Mouse (Mus musculus) lung, embryonic 15.5 days (tissue): Measurements from ENCODE around the gene Klrb1c. TPM values are rescaled to one million over a fixed set of nuclear protein-coding genes. Genes with fewer than 3 reads are reported as not detected.
"Not testable (repeated sequence)": the region's sequence is repeated elsewhere in the genome, so short reads cannot be mapped to it uniquely, and the experiment has no call there.

Experiments
- ATAC-seq: fragments of 200-750 bp; cut with Nextera tagmentation; 2 replicates; pipeline ENCODE4 v1.8.0; 2017; ENCODE audit warnings: moderate number of reproducible peaks, borderline replicate concordance; ENCODE audit not compliant: low FRiP score, low TSS enrichment; ENCODE audit errors: extremely low read depth
- H3K27ac ChIP-seq: fragments of 300-500 bp; sonication (generic); 2 replicates; pipeline ENCODE4 v1.5.1; 2015; ENCODE audit warnings: moderate library complexity, mild to moderate bottlenecking, inconsistent platforms
- H3K27me3 ChIP-seq: fragments of 300-500 bp; sonication (generic); 2 replicates; pipeline ENCODE4 v1.6.1; 2015; ENCODE audit warnings: inconsistent platforms
- H3K36me3 ChIP-seq: fragments of 300-500 bp; sonication (generic); 2 replicates; pipeline ENCODE4 v1.6.1; 2015; ENCODE audit warnings: inconsistent platforms
- H3K4me1 ChIP-seq: fragments of 300-500 bp; sonication (generic); 2 replicates; pipeline ENCODE4 v1.6.1; 2015; ENCODE audit warnings: inconsistent platforms
- H3K4me2 ChIP-seq: fragments of 300-500 bp; sonication (generic); 2 replicates; pipeline ENCODE4 v1.6.1; 2015; ENCODE audit warnings: inconsistent platforms, mild to moderate bottlenecking, moderate library complexity
- H3K4me3 ChIP-seq: fragments of 300-500 bp; sonication (generic); 2 replicates; pipeline ENCODE4 v1.5.1; 2015; ENCODE audit warnings: mild to moderate bottlenecking, inconsistent platforms
- H3K9ac ChIP-seq: fragments of 300-500 bp; sonication (generic); 2 replicates; pipeline ENCODE4 v1.6.1; 2015; ENCODE audit warnings: inconsistent platforms
- H3K9me3 ChIP-seq: fragments of 300-500 bp; sonication (generic); 2 replicates; pipeline ENCODE4 v1.6.1; 2016; ENCODE audit warnings: inconsistent platforms
- WGBS: fragments of 180-500 bp; shearing (Covaris S2); methylation state at CpG from one replicate; pipeline ENCODE4 v1.1.7; 2015; 5-methylcytosine and 5-hydroxymethylcytosine counted together
- polyA plus RNA-seq: library from polyadenylated mRNA; unstranded; fragments of >200 nt; fragmentation: Nextera tagmentation; extraction: Ambion mirVana; gene quantifications from 2 replicates; pipeline ENCODE4 v1.2.1, GENCODE M21; 2015

The Klrb1c gene
- polyA plus RNA-seq, 1 experiment from 2014 or later, result 0.16 TPM

GRCm38 (mm10) chr6:128796321-128796955 lies 7.4 kb upstream of the Klrb1c start:
- WGBS, result 62% methylated on average over 8 of the region's 8 CpGs

GRCm38 (mm10) chr6:128793734-128794133 lies 4.7 kb upstream of the Klrb1c start:
- H3K9me3 ChIP-seq, result no peaks in the 10 kb centered on the region
- 16% methylated on average over 6 of the region's 6 CpGs for WGBS
- no peaks in the 10 kb centered on the region for H3K27me3 ChIP-seq
- H3K36me3 ChIP-seq, result no peaks in the 10 kb centered on the region
- H3K9ac ChIP-seq, result no peak overlapping the region
- no peak overlapping the region for H3K27ac ChIP-seq
- no peak for ATAC-seq
- H3K4me1 ChIP-seq, result peaks cover 9% of the 10 kb centered on the region
- no peak overlapping the region for H3K4me3 ChIP-seq
- H3K4me2 ChIP-seq, result no peak overlapping the region

More at GRCm38 (mm10) chr6:128796321-128796955, 7.4 kb upstream of the Klrb1c start:
- Histone ChIP-seq H3K27me3 (no peaks in the 10 kb centered on the region), H3K9me3 (no peaks in the 10 kb centered on the region), H3K4me1 (peaks cover 14% of the 10 kb centered on the region), H3K4me2 (no peak overlapping the region), H3K9ac (no peak overlapping the region), H3K4me3 (no peak overlapping the region), H3K27ac (no peak overlapping the region), H3K36me3 (no peaks in the 10 kb centered on the region)
- no peak for ATAC-seq

- H3K4me3 ChIP-seq, H3K36me3 ChIP-seq, H3K9ac ChIP-seq, H3K4me2 ChIP-seq, ATAC-seq, H3K4me1 ChIP-seq, H3K27me3 ChIP-seq, H3K9me3 ChIP-seq, H3K27ac ChIP-seq: not testable (repeated sequence)
- WGBS, result 77% methylated on average over 4 of the region's 4 CpGs
Measured at GRCm38 (mm10) chr6:128790491-128790994, 1.5 kb upstream of the Klrb1c start.

GRCm38 (mm10) chr6:128788517-128788916 lies 498 bp downstream of the Klrb1c start:
- H3K4me3 ChIP-seq, result no peak overlapping the region
- 79% methylated on average over 1 of the region's 1 CpGs for WGBS
- no peaks in the 10 kb centered on the region for H3K27me3 ChIP-seq
- H3K4me2 ChIP-seq, result no peak overlapping the region
- no peak overlapping the region for H3K9ac ChIP-seq
- H3K9me3 ChIP-seq, result no peaks in the 10 kb centered on the region
- H3K27ac ChIP-seq, result no peak overlapping the region
- H3K4me1 ChIP-seq, result no peaks in the 10 kb centered on the region
- no peaks in the 10 kb centered on the region for H3K36me3 ChIP-seq
- no peak for ATAC-seq

GRCm38 (mm10) chr6:128786396-128786795 lies 2.6 kb downstream of the Klrb1c start:
- H3K4me3 ChIP-seq, H3K27ac ChIP-seq, H3K4me1 ChIP-seq, H3K9me3 ChIP-seq, H3K4me2 ChIP-seq, ATAC-seq, H3K9ac ChIP-seq, H3K36me3 ChIP-seq, H3K27me3 ChIP-seq: not testable (repeated sequence)
- 66% methylated on average over 1 of the region's 1 CpGs for WGBS

- H3K27ac ChIP-seq, result peak overlapping the region; percentile 72
- peak overlapping the region; percentile 30 for H3K4me2 ChIP-seq
- WGBS, result 51% methylated on average over 10 of the region's 10 CpGs
- H3K9ac ChIP-seq, result no peak overlapping the region
- no peaks in the 10 kb centered on the region for H3K27me3 ChIP-seq
- H3K4me1 ChIP-seq, result 0 out of 2 replicates have a peak, but pooled peaks cover 6% of the 10 kb centered on the region
- no peak overlapping the region for H3K4me3 ChIP-seq
- H3K9me3 ChIP-seq, result no peaks in the 10 kb centered on the region
- peak; percentile 66 for ATAC-seq
- no peaks in the 10 kb centered on the region for H3K36me3 ChIP-seq
Measured at GRCm38 (mm10) chr6:128769481-128770253, 19.3 kb downstream of the Klrb1c start.

- ATAC-seq, result no peak
- Histone ChIP-seq H3K9ac (no peak overlapping the region), H3K27me3 (no peaks in the 10 kb centered on the region), H3K27ac (no peak overlapping the region), H3K9me3 (no peaks in the 10 kb centered on the region), H3K4me2 (no peak overlapping the region), H3K4me1 (0 out of 2 replicates have a peak, but pooled peaks cover 6% of the 10 kb centered on the region), H3K4me3 (no peak overlapping the region), H3K36me3 (no peaks in the 10 kb centered on the region)
- 65% methylated on average over 4 of the region's 4 CpGs for WGBS
Measured at GRCm38 (mm10) chr6:128768047-128768446, 21.0 kb downstream of the Klrb1c start.

- H3K36me3 ChIP-seq, H3K27ac ChIP-seq, H3K27me3 ChIP-seq, H3K4me3 ChIP-seq, H3K4me1 ChIP-seq, H3K9ac ChIP-seq, H3K9me3 ChIP-seq, ATAC-seq, H3K4me2 ChIP-seq: not testable (repeated sequence)
- 41% methylated on average over 6 of the region's 6 CpGs for WGBS
Measured at GRCm38 (mm10) chr6:128766486-128767254, 22.3 kb downstream of the Klrb1c start.

GRCm38 (mm10) chr6:128765211-128765610 lies 23.8 kb downstream of the Klrb1c start:
- no peak overlapping the region for H3K4me2 ChIP-seq
- peaks cover 8% of the 10 kb centered on the region for H3K4me1 ChIP-seq
- H3K9me3 ChIP-seq, result no peaks in the 10 kb centered on the region
- H3K27me3 ChIP-seq, result no peaks in the 10 kb centered on the region
- no peak overlapping the region for H3K4me3 ChIP-seq
- H3K9ac ChIP-seq, result no peak overlapping the region
- no peak overlapping the region for H3K27ac ChIP-seq
- no peaks in the 10 kb centered on the region for H3K36me3 ChIP-seq
- 81% methylated on average over 1 of the region's 1 CpGs for WGBS
- ATAC-seq, result no peak

GRCm38 (mm10) chr6:128764598-128764997 lies 24.4 kb downstream of the Klrb1c start:
- 18% methylated on average over 5 of the region's 5 CpGs for WGBS
- peak overlapping the region; percentile 41 for H3K4me2 ChIP-seq
- no peak for ATAC-seq

GRCm38 (mm10) chr6:128763736-128764523 lies 25.1 kb downstream of the Klrb1c start:
- H3K4me3 ChIP-seq, result peak overlapping the region; percentile 52
- peak overlapping the region; percentile 51 for H3K9ac ChIP-seq
- H3K36me3 ChIP-seq, result no peaks in the 10 kb centered on the region
- peak overlapping the region; percentile 63 for H3K4me2 ChIP-seq
- peak; percentile 94 for ATAC-seq
- under 1% methylated on average over 30 of the region's 30 CpGs for WGBS
- H3K27me3 ChIP-seq, result no peaks in the 10 kb centered on the region
- peak overlapping the region; percentile 77 for H3K27ac ChIP-seq
- H3K4me1 ChIP-seq, result peaks cover 5% of the 10 kb centered on the region
- no peaks in the 10 kb centered on the region for H3K9me3 ChIP-seq

More at GRCm38 (mm10) chr6:128764598-128764997, 24.4 kb downstream of the Klrb1c start:
- Histone ChIP-seq H3K4me1 (peaks cover 6% of the 10 kb centered on the region), H3K9ac (no peak overlapping the region), H3K27me3 (no peaks in the 10 kb centered on the region), H3K36me3 (no peaks in the 10 kb centered on the region), H3K27ac (peak overlapping the region; percentile 30; the same call in 1 of the 2 replicates), H3K4me3 (peak overlapping the region; percentile 52), H3K9me3 (no peaks in the 10 kb centered on the region)
